Mouse (Mus musculus) embryonic facial prominence, embryonic 14.5 days (tissue): ENCODE measurements around the gene Zfp704. TPM values are rescaled to one million over a fixed set of nuclear protein-coding genes. Genes with fewer than 3 reads are reported as not detected.

ENCODE experiments used
- ATAC-seq: fragments of 200-750 bp; cut with Nextera tagmentation; 2 replicates; pipeline ENCODE4 v1.8.0; 2017; ENCODE audit warnings: low read depth, moderate number of reproducible peaks, moderate TSS enrichment
- DNase-seq: peaks from one replicate; pipeline ENCODE4 v3.0.0-alpha.2; 2015; ENCODE audit warnings: low spot score
- H3K27ac ChIP-seq: fragments of 300-500 bp; sonication (generic); replicated peaks from 2 replicates; pipeline ENCODE4 v1.5.1; 2014; ENCODE audit warnings: low read depth, mild to moderate bottlenecking, low read length, moderate library complexity
- H3K27me3 ChIP-seq: fragments of 300-500 bp; sonication (generic); replicated peaks from 2 replicates; pipeline ENCODE4 v1.6.1; 2014; ENCODE audit warnings: low read length; ENCODE audit not compliant: control insufficient read depth, insufficient read depth
- H3K36me3 ChIP-seq: fragments of 300-500 bp; sonication (generic); 2 replicates; pipeline ENCODE4 v1.6.1; 2014; ENCODE audit warnings: low read length, mixed read lengths; ENCODE audit not compliant: control insufficient read depth, insufficient read depth
- H3K4me1 ChIP-seq: fragments of 300-500 bp; sonication (generic); 2 replicates; pipeline ENCODE4 v1.6.1; 2014; ENCODE audit warnings: antibody characterized with exemption, low read length; ENCODE audit not compliant: control insufficient read depth, insufficient read depth
- H3K4me2 ChIP-seq: fragments of 300-500 bp; sonication (generic); 2 replicates; pipeline ENCODE4 v1.6.1; 2014; ENCODE audit warnings: low read depth, mild to moderate bottlenecking, low read length, moderate library complexity, mixed read lengths
- H3K4me3 ChIP-seq: fragments of 300-500 bp; sonication (generic); 2 replicates; pipeline ENCODE4 v1.5.1; 2014; ENCODE audit warnings: low read depth, mild to moderate bottlenecking, low read length
- H3K9ac ChIP-seq: fragments of 300-500 bp; sonication (generic); 2 replicates; pipeline ENCODE4 v1.6.1; 2014; ENCODE audit warnings: low read depth, mild to moderate bottlenecking, low read length, moderate library complexity, mixed read lengths
- H3K9me3 ChIP-seq: fragments of 300-500 bp; sonication (generic); 2 replicates; pipeline ENCODE4 v1.6.1; 2016; ENCODE audit warnings: low read length; ENCODE audit not compliant: control insufficient read depth
- WGBS: fragments of 180-500 bp; shearing (Covaris S2); extraction: QIAGEN DNeasy Blood & Tissue Kit; methylation state at CpG from one replicate; pipeline ENCODE4 v1.1.7; 2014; 5-methylcytosine and 5-hydroxymethylcytosine counted together
- polyA plus RNA-seq: library from polyadenylated mRNA; unstranded; fragments of >200 nt; fragmentation: Nextera tagmentation; extraction: Ambion mirVana; gene quantifications from 2 replicates; pipeline ENCODE4 v1.2.1, GENCODE M21; 2014

Gene Zfp704
- polyA plus RNA-seq, 1 experiment from 2014 or later: 11.7 TPM

DNA sequence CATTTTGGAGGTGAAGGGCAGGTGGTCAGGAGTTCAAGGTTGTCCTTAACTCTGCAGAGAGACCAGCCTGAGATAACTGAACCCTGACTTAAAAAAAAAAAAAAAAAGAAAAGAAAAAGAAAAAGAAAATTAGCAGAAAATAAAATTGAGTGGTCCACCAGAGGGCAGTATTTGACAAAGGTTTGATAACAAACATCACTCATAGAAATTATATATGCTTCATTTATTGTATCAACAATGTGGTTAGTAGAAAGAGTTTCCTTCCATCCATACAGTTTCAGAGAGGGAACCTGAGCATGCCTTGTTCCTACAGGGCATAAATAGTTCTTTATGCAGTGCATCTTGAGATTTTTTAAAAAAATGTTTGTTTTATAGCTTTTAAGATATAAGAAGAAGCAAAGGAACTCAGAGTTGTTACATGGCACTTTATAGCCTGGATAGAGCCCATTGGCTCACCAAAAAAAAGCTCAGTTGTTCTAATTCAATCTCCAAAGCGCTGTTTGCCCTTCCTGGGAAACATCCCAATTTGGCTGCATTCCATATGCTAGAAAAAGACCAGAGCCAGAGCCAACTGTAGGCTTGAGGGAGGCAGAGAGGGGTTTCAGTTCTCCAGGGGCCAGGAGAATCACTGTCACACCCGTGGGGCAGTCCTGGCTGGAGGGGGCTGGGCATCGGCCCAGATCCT, 209.5 kb downstream of the Zfp704 start:
- no peaks in the 10 kb centered on the region for H3K27me3 ChIP-seq
- H3K27ac ChIP-seq: no peak overlapping the region
- peak; percentile 77 for DNase-seq
- no peaks in the 10 kb centered on the region for H3K9me3 ChIP-seq
- peak; percentile 53; the same call in 1 of the 2 replicates for ATAC-seq
- H3K9ac ChIP-seq: no peak overlapping the region
- no peak overlapping the region for H3K4me2 ChIP-seq
- 32% methylated on average over 3 of the region's 3 CpGs for WGBS
- peaks cover 23% of the 10 kb centered on the region for H3K4me1 ChIP-seq
- no peak overlapping the region for H3K4me3 ChIP-seq
- H3K36me3 ChIP-seq: no peaks in the 10 kb centered on the region

- 0 out of 2 replicates have a peak, but pooled peaks cover 3% of the 10 kb centered on the region for H3K9me3 ChIP-seq
- no peak overlapping the region for H3K4me2 ChIP-seq
- ATAC-seq: no peak
- H3K4me1 ChIP-seq: peaks cover 16% of the 10 kb centered on the region
- no peak overlapping the region for H3K27ac ChIP-seq
- 72% methylated on average over 5 of the region's 5 CpGs for whole genome bisulfite sequencing
- H3K27me3 ChIP-seq: no peaks in the 10 kb centered on the region
- no peak overlapping the region for H3K4me3 ChIP-seq
- DNase-seq: no peak
- H3K9ac ChIP-seq: no peak overlapping the region
- no peaks in the 10 kb centered on the region for H3K36me3 ChIP-seq
These were observed 211.6 kb downstream of the Zfp704 start for GRCm38 (mm10) chr3:9398271-9398670.
